Mouse (Mus musculus) spleen, embryonic (tissue): Measurements from ENCODE around the gene Ddx19a.
"Not testable (repeated sequence)": the region's sequence is repeated elsewhere in the genome, so short reads cannot be mapped to it uniquely, and the experiment has no call there.

Experiments
- CTCF ChIA-PET: fragments of 350-600 bp; sonication (Branson Sonifier 250); formaldehyde crosslinking; loops from one replicate; lab custom pipeline; 2022; lab: Charles Lee

Ddx19a gene

DNA sequence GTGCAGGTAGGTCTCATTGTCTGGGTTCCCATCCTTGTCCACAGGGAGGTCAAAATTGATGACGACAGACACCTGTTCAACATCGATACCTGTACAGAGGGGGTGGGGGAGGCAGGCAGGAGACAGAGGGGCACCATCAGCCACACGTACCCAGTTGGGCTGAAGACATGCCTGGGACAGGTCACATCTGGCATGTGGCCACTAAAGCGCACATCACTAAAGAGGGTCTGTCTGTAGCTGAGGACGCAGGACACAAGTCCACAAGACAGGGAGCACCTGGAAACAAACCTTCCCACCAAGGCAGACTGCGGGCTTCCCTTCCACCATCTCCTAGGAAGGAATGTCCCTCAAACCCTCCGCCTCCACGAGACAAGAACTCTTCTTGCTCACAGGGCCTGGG is 21.1 kb downstream of the Ddx19a start:
- CTCF ChIA-PET = not testable (repeated sequence)

DNA sequence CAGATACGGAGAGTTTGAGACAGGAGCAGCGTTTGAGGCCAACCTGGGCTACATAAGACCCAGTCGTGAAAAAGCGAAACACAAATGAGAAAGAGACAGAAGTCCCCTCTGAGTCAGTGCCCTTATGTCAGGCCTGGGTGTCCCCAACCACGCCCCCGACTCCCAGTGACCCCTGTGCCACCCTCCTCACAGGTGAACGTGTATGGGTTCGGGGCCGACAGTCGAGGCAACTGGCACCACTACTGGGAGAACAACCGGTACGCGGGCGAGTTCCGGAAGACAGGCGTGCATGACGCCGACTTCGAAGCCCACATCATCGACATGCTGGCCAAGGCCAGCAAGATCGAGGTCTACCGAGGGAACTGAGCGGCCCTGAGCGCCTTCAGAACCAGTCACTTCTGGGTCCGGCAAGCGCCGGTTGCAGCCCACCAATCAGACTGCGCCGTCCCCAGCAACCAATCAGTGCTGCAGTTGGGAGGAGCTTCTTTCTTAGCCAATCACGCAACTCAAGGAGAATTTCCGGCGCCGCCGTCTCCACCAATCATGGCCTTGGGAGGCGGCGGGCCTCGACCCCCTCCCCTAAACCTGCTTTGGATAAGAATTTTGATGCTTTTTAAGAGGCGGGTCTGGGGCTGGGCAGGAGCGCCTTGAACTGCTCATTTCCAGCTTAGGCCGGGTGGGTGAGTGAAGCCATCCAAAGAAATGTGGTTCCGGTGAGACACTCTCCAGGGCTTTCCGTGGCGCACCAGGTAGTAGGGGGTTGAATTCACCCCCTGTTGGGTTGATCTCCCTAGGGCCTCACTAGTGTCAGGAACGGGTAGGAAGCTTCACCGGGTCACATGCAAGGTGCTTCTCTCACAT is 27.5 kb downstream of the Ddx19a start:
- CTCF ChIA-PET = no interaction called here

DNA sequence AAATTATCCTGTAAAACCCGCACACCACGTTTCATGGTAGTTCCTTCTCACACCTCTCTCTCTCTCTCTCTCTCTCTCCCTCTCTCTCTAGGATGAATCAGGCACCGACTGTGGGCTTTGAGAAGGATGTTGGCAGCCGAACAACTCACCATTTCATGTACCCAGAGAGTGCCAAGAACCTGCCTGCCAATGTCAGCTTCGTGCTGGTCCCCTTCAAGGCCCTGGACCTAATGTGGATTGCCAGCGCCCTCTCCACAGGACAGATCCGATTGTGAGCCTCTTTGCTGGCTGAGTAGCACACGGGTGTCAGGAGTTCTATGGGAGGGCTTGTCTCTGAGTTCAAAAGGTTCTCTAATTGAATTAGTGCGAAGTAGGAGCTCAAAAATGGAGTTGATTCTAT is 30.3 kb downstream of the Ddx19a start:
- CTCF ChIA-PET = interaction anchor here (0.6 to 0.9 kb wide), 2 partner anchors 30 to 61 kb away, joined by 3 to 4 read pairs; partner anchors contain the start of gene Ddx19a

DNA sequence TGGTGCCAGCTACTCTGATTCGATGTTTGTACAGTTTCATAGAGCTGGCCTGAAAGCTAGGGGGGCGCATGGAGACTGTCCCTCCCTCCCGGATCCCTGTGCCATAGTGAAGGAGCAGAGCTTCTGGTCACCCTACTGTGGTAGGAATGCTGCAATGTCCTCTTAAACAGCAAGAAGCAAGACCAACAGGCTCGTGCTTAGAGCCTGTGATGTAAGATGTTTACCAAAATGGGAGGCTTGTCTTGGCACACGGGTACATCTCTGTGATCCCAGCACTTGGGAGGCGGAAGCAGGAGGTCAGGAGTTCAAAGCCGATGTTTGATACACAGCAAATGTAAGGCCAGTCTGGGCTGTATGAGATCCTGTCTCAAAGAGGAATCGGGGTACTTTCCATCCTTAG is 31.0 kb downstream of the Ddx19a start:
- CTCF ChIA-PET = no interaction called here

DNA sequence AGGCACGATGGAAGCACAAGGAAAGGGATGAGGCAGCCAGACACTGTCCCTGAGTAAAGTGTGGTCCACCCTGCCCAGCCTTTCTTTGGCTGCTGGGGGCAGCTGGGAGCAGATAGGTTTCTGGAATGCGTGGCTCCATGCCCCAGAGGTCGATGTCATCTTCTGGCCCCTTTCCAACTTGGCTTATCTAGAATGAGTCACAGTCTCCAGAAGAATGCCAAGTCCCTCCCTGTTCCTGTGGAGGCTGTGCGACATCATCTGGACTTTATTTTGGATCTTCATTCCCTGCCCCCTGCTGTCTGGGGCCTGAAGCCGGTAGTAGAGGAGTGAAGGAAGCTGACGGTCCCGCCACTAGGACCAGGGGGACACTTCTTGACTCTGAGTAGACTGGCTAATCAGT is 32.0 kb downstream of the Ddx19a start:
- CTCF ChIA-PET = no interaction called here

DNA sequence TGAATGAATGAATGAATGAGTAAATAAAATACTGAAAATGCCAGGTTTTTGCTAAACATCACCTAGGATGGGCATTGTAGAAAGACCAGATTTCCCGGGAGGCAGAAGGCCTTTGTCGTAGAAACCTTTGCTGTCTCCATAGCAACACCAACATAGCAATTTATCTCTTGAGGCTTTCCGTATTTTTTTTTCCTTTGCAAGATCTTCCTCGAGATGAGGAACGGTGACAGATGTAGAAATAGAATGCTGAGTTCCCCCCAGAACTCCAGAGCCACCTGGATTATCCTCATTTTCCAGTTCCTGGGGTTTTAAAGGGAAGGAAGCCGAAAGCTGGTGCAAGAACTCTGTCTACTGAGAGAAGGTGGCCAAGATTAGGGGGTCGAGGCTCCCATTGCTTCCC is 32.9 kb downstream of the Ddx19a start:
- CTCF ChIA-PET = no interaction called here

DNA sequence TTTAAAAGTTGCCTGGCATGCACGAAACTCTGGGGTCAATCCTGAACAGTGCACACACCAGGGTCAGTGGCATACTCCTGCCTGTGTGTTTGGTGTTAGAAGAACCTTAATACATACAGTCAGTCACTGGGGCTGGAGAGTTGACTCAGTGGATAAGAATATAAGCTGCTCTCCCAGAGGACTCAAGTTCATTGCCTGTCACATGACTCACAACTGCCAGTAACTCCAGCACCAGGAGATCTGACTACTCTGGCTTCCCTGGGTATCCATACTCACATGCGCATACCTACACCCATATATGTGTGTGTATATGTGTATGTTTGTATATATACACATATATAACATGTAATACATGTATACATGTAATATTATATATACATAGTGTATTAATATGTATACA is 34.5 kb downstream of the Ddx19a start:
- CTCF ChIA-PET = no interaction called here

DNA sequence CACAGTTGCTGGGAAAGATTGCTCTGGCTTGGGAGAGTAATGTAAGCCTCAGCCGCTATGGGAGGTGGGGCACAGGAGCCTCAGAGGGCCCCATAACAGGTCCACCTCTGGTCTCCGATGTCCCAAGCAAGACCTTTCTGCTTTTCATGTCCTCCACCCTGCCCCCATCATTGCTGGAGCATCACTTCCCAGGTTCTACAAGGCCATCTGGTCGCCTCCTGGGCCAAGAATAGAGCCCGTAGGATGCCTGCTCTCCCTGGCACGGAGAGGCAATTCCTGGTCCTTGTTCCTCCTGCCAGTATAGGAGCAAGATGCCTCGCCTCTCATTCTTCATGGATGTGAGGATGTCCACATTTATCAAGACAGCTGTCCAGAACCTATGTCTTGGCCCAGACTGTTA is 37.7 kb downstream of the Ddx19a start:
- CTCF ChIA-PET = no interaction called here

DNA sequence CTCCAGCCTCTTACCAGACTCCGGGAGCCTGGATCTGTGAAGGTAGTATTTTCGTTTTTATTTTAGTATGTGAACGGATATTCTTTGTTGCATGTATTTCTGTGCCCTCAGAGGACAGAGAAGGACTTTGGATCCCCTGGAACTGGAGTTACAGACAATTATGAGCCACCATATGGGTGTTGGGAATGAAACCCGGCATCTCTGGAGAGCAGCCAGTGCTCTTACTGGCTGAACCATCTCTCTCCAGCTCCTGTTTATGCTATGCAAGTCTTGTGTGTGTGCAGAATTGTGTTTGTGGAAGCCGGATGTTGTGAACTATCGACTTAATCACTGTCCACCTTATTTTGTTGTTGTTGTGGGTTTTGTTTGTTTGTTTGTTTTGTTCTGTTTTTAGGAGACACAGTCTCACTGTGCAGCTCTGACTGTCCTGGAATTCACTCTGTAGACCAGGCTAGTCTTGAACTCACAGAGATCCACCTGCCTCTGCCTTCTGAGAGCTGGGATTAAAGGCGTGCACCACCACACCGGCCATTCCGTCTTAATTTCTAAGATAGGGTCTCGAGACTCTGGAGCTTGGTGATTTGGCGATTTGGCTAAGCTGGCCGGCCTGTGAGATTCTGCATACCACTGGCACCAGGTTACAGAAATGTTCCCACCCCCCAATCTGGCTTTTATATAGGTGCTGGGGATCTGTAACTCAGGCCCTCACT is 38.4 kb downstream of the Ddx19a start:
- CTCF ChIA-PET = no interaction called here

DNA sequence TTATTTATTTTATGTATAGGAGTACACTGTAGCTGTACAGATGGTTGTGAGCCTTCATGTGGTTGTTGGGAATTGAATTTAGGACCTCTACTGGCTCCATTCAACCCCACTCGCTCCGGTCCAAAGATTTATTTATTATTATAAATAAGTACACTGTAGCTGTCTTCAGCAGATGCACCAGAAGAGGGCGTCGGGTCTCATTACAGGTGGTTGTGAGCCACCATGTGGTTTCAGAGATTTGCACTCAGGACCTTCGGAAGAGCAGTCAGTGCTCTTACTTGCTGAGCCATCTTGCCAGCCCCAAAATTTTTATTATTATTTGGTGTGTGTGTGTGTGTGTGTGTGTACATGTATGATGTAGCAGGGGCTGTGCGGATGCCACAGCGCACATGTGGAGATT is 39.0 kb downstream of the Ddx19a start:
- CTCF ChIA-PET = interaction anchor here (0.6 kb wide), 1 partner anchor 65 kb away, joined by 3 read pairs; no protein-coding TSS in a partner anchor

DNA sequence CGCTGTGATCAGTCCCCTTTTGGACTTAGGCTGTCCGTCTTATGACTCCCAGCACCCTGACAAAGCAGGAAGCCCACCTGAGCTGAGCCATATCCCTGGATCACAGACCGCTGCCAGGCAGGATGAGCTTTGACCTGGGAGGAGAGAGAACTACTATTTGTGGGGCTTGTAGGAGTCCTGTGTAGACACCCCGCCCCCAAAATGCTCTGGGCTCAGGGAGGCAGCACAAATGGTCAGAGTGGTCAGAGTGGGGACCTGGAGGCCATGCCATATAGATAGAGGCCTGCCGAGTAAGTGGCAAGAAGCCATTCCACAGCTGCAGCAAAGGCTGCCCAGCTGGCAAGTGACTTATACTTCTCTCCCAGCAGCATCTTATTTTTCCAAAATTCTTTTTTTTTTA is 39.5 kb downstream of the Ddx19a start:
- CTCF ChIA-PET = interaction anchor here (0.6 kb wide), 1 partner anchor 65 kb away, joined by 3 read pairs; no protein-coding TSS in a partner anchor

DNA sequence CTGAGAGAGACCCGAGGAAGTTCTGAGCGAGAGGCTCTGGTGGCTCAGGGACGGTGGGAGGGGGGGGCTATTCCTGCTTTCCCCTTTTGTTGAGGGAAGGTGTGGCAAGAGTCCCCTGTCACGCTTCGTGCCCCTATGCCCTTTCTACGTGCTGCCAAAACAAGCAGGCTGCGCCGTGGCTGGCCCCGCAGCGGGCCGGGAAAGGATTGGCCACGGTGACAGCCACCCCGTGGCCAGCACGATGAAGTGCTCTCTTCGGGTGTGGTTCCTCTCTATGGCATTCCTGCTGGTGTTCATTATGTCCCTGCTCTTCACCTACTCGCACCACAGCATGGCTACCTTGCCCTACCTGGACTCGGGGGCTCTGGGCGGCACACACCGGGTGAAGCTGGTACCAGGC is 40.1 kb downstream of the Ddx19a start:
- CTCF ChIA-PET = no interaction called here

DNA sequence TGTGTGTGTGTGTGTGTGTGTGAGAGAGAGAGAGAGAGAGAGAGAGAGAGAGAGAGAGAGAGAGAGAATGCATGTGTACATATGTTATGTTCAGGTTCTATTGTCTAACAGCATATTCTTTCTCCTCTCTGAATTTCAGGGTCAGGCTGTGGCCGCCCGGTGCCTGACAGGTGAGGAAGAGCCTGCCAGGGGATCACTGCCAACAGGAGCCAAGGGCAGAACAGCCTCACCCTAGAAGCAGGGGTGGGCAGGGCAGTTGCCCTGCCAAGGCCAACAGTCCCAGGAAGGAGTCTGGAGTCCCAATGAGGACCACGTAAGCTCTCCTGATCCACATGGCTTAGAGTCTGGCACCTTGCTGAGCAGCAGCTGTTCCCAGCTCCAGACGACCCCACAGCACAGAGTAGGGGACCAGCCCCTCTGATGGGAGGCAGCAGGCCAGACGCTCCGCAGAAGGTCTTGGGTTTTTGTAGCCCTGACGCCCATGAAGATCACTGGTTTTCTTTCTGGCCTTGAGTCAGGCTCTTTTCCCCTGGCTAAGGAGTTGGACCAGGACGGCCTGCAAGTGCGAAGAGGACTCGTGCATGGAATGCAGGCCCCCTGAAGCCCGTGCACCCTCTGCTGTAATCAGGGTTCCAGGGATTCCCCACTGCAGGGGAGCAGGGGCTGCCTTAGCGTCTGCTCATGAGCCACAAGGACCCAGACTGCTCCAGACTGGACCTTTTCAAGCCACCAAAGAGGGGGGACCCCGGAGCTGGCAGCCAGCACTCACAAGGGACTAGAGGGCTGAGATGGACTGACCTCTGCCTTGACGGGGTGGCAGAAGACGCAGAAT is 40.8 kb downstream of the Ddx19a start:
- CTCF ChIA-PET = no interaction called here

DNA sequence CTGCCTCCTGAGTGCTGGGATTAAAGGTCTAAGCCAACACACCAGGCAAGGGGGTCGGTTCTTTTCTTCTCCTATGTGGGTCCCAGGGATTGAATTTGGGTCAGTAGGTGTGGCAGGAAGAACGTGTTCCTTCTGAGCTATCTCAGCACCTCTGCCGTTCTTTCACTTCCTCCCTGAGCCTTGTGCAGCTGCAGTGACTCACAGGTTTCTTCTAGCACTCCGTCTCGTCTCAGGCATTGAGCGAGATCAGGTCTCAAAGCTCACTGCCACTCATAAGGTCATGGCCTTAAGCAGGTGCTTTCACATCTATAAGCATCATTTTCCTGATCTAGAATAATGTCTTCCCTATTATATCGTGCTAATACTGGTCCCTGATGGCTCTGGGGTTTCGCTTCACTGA is 42.8 kb downstream of the Ddx19a start:
- CTCF ChIA-PET = no interaction called here

DNA sequence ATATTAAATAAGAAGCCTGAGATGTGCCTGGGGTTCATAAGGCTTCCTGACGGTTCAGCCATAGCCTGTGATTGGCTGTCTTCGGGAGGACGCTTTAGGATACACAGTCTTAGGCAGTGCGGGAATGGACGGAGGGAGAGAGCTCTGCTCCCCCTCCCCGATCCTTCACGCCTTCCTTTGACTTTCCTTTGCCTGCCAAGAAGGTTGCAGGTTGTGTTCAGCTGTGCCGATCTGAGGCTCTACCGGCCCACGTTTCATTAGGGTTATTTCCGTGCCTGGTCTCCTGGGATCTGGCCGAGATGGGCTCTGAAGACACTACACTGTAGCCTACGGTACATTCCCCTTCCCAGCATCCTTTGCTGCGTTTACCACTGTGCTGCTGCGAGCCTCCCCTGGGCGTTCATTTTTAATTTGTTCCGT is 47.5 kb downstream of the Ddx19a start:
- CTCF ChIA-PET = interaction anchor here (0.6 to 1.6 kb wide), 2 partner anchors 30 to 67 kb away, joined by 3 to 4 read pairs; no protein-coding TSS in a partner anchor

DNA sequence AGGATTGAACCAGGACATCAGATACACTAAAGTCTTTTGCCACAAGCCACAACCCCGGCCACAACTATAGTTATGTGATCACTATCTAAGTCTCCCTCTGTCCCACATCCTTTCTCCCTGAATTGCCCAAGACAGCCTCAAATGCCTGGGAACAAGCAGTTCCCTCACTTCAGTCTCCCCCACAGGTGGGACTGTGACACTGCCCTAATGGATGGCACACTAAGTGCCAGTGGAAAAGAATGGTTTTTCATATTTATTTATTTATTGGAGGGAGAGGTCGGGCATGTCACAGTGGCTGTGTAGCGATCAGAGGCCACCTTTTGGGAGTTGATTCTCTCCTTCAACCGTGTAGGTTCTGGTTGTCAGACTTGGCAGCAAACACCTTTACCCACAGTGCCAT is 51.9 kb downstream of the Ddx19a start:
- CTCF ChIA-PET = interaction anchor here (0.7 kb wide), 1 partner anchor 153 kb away, joined by 4 read pairs; no protein-coding TSS in a partner anchor

DNA sequence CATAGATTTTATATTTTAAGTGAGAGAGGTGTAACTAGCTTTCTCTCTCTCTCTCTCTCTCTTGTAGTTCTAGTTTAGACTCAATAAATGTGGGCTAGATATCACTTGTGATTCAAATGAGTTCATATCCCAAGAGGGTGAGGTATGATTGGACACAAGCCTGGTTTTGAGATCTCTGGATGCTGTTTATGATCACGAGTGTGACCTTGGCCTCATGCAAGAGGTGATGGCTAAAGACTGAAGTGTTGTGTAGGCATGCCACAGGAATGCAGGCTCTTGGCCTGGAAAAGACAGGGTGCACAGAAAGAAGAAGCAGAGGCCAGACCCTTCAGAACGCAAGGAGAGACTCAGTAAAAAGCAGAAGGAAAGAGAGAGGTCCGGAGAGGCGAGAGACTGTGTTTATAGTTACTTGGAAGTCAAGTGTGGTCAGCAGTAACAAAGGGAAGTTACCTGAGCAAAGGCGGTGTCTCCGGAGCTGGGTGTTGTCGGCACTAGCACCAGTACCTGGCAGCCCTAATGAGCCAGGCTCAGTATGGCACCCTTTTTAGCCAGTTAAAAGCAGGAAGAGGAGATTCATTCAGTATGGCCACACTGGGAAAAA is 53.2 kb downstream of the Ddx19a start:
- CTCF ChIA-PET = no interaction called here

DNA sequence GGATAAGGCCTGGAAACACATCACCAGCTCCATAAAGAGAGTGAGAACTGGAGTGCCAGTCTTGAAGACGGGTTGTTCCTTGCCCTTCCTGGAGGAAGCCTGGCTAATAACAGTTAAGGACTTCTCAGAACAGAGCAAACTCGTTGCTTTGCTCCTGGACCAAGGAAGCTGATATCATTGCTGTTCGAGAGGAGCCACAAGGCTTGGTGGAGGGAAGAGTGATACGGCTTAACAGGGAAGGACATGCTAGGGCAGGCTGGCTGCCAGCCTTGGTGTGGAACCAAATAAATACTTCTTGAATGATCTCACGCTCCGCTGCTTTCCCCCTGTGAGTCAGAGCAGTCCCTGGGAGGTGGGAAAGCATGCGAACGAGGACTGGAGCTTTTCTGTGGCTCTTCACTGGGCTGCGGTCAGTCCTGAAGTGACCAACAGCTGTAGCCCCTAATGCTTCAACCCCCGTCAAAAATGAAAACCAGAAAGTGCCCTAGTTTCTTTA is 56.1 kb downstream of the Ddx19a start:
- CTCF ChIA-PET = interaction anchor here (0.7 kb wide), 1 partner anchor 19 kb away, joined by 3 read pairs; no protein-coding TSS in a partner anchor

DNA sequence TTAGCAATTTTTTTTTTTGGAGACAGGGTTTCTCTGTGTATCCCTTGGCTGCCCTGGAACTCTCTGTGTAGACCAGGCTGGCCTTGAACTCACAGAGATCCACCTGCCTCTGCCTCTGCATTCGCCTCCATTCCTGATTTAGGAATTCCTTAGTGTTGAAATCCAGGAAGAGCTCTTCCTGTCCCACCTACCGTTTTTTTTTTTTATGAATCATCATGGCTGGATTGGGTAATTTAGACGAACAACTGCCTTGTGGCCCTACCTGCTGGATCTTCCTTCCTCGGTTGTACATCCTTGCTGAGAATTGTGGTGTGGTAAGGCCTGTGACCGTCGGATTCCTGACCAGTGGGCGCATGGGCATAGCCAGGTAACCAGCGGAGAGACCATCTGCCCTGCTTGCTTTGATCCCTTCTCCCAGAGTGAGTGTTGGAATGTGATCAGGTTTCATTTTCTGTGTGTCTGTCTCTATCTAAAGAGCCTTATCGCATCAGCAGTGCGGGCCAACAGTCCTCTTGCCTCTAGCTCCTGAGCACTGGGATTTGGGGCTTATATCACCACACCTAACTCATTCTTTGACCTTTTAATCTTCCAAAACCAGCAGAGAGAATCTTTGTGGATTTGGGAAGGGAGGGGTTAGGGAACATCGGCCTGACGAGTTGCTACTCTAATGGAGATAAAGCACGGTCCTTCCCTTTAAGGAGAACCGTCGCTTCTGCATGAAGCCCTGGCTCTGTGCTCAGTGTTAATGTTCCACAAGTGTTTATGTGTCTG is 56.7 kb downstream of the Ddx19a start:
- CTCF ChIA-PET = no interaction called here

DNA sequence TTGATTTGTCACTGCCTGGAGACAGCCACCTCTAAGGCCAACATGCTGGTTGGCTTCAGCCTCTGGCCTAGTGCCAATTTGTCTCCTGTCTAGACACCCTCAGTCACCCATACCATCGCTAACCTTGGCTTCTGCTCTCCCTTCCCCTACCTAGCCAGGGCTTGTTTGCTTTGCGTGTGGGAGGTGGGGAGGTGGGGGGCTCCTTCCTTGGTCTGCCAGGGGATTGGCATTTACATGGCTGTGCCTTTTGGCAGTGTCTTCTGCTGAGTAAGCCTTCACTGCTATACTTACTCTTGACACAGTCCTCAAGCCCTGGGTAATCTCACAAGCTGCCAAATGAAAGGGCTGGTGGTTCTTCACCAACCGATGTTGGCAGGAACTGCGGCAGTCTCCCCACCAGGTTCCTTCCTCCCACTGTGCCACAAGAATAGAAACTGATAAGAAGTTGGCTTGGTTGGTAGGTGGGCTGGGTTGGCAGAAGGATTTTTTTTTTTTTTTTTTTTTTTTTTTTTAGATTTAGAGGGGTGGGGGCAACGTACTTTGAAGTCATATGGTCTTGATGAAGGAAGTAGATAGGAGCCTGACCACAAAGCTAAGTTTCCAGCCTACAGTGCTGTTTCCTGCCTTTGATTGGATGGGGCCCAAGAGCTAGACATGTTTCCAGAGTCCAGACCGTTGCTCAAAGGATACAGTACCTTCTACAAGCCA is 58.6 kb downstream of the Ddx19a start:
- CTCF ChIA-PET = interaction anchor here (1.2 kb wide), 1 partner anchor 13 kb away, joined by 3 read pairs; no protein-coding TSS in a partner anchor
